Mouse (Mus musculus) bone marrow macrophage, adult 2 months (primary cell): ENCODE results near the gene Ppm1n.

ENCODE experiments used
- CTCF ChIP-seq: IDR thresholded peaks from 2 replicates; pipeline ENCODE4 v1.5.1; 2012; ENCODE audit warnings: low read depth, mild to moderate bottlenecking, low read length, moderate library complexity
- POLR2A ChIP-seq: IDR thresholded peaks from 2 replicates; pipeline ENCODE4 v1.6.1; 2012; ENCODE audit warnings: mild to moderate bottlenecking, low read depth, low read length, borderline replicate concordance

- no peak for TF ChIP-seq CTCF
- TF ChIP-seq POLR2A: no peak
Observed at GRCm38 (mm10) chr7:19290969-19291596, 11.2 kb upstream of the Ppm1n start.
